In the genomic region with DNA sequence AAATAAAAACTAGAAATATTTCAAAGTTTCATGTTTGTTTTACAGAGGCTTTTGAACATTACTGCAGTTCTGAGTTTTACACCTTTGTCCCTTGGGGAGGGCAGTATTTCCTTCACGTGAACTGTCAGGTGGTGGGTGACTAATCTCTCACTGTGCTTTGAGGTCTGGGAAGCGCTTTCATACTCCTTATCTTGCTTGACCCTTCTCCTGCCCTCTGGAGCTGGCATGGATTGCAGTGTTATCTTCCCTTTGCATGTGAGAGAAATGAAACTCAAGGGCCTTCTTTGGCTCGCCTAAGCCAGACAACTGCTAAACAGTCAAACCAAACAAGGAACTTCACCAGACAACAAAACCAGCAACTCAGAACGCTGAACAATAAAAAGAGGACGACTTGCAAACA, we compare ENCODE assay signal across 14 mouse cellular contexts.
DNase-seq lines count a peak whose midpoint lies in the region; ATAC-seq lines count a peak whose summit lies in the region.
"Had no signal": no experiment of that assay in that cellular context is flagged by ENCODE, and none has a peak within 500 bp of the region (broad histone marks: within the 10 kb centered on the region; RNA-seq: fewer than 3 reads in every experiment).

No protein-coding gene starts in this region.

- peaks cover 8% of the 10 kb centered on the region for H3K4me1 ChIP-seq in heart, embryonic 12.5 days (replicated peaks)
- no peaks in the 10 kb centered on the region for H3K4me1 ChIP-seq in liver, embryonic 13.5 days (replicated peaks)
- H3K4me1 ChIP-seq: embryonic facial prominence, embryonic 13.5 days; forebrain, embryonic 12.5 days; hindbrain, embryonic 13.5 days had no signal

- H3K36me3 ChIP-seq in heart, embryonic 12.5 days, result no peaks in the 10 kb centered on the region
- no peaks in the 10 kb centered on the region for H3K36me3 ChIP-seq in liver, embryonic 13.5 days
- H3K36me3 ChIP-seq: embryonic facial prominence, embryonic 13.5 days; forebrain, embryonic 12.5 days; hindbrain, embryonic 13.5 days; lung, embryonic 15.5 days had no signal

- no peak overlapping the region for H3K9ac ChIP-seq in heart, embryonic 12.5 days
- H3K9ac ChIP-seq in liver, embryonic 13.5 days, result no peak overlapping the region
- H3K9ac ChIP-seq: embryonic facial prominence, embryonic 13.5 days; forebrain, embryonic 12.5 days; hindbrain, embryonic 13.5 days; lung, embryonic 15.5 days had no signal

- no peaks in the 10 kb centered on the region for H3K27me3 ChIP-seq in heart, embryonic 12.5 days (replicated peaks)
- no peaks in the 10 kb centered on the region for H3K27me3 ChIP-seq in liver, embryonic 13.5 days
- H3K27me3 ChIP-seq: embryonic facial prominence, embryonic 13.5 days; forebrain, embryonic 12.5 days; hindbrain, embryonic 13.5 days; lung, embryonic 15.5 days had no signal

- H3K9me3 ChIP-seq in heart, embryonic 12.5 days (replicated peaks), result no peaks in the 10 kb centered on the region
- H3K9me3 ChIP-seq in liver, embryonic 13.5 days (replicated peaks), result no peaks in the 10 kb centered on the region
- H3K9me3 ChIP-seq: embryonic facial prominence, embryonic 13.5 days; forebrain, embryonic 12.5 days; hindbrain, embryonic 13.5 days; lung, embryonic 15.5 days had no signal

- WGBS in heart, embryonic 12.5 days, result 11% methylated on average over 5 of the region's 5 CpGs
- WGBS in liver, embryonic 13.5 days (ENCODE audit: insufficient replicate concordance), result 8% methylated on average over 5 of the region's 5 CpGs

- no peak; the same call in 1 of the 2 replicates for ATAC-seq in heart, embryonic 12.5 days (ENCODE audit: insufficient number of reproducible peaks, low FRiP score)
- peak; percentile 55 for ATAC-seq in liver, embryonic 13.5 days (ENCODE audit: low read depth)

- H3K4me3 ChIP-seq in heart, embryonic 12.5 days, result no peak overlapping the region
- no peak overlapping the region for H3K4me3 ChIP-seq in liver, embryonic 13.5 days (replicated peaks)
- H3K4me3 ChIP-seq: embryonic facial prominence, embryonic 13.5 days; forebrain, embryonic 12.5 days; gastrocnemius, adult 2 months; hindbrain, embryonic 13.5 days; lung, embryonic 15.5 days had no signal

- DNase-seq in heart, adult 11 months, result peak; percentile 89
- peak; percentile 13 for DNase-seq in testis, postnatal 14 days (ENCODE audit: low spot score)
- DNase-seq in testis, postnatal 10 days (ENCODE audit: low spot score), result no peak
- DNase-seq in liver, embryonic 13.5 days, result peak; percentile 1
- no peak for DNase-seq in left cerebral cortex, adult 8-10 months (ENCODE audit: low spot score in 2 of 2)
- no peak for DNase-seq in frontal cortex, postnatal 36 days (ENCODE audit: low spot score in 2 of 2)
- DNase-seq in MN1 (ENCODE audit: low spot score), result no peak
- DNase-seq: cerebellum, postnatal 14 days; gastrocnemius, adult 2 months had no signal

- no peak overlapping the region for H3K27ac ChIP-seq in heart, embryonic 12.5 days (ENCODE audit: poor library complexity, severe bottlenecking)
- no peak overlapping the region for H3K27ac ChIP-seq in liver, embryonic 13.5 days
- H3K27ac ChIP-seq: embryonic facial prominence, embryonic 13.5 days; forebrain, embryonic 12.5 days; gastrocnemius, adult 2 months; hindbrain, embryonic 13.5 days; lung, embryonic 15.5 days had no signal

- H3K4me2 ChIP-seq in heart, embryonic 12.5 days, result no peak overlapping the region
- no peak overlapping the region for H3K4me2 ChIP-seq in liver, embryonic 13.5 days
- H3K4me2 ChIP-seq: embryonic facial prominence, embryonic 13.5 days; forebrain, embryonic 12.5 days; hindbrain, embryonic 13.5 days; lung, embryonic 15.5 days had no signal

Comparison
In these comparisons a context has a peak if more than half of its experiments do, and no peak if none do; other contexts are left out.
1. DNase-seq: peak in heart, adult 11 months (single experiment), testis, postnatal 14 days (single experiment) and liver, embryonic 13.5 days (single experiment); none in testis, postnatal 10 days (single experiment), left cerebral cortex, adult 8-10 months (0 of 2), frontal cortex, postnatal 36 days (0 of 2) and MN1 (single experiment).